Mouse (Mus musculus): ENCODE data around the gene Olfr71. TPM values are rescaled to one million over a fixed set of nuclear protein-coding genes. Genes with fewer than 3 reads are reported as not detected.

Olfr71 gene
- polyA plus RNA-seq, 1 experiment from 2014 or later = not detected

GRCm38 (mm10) chr4:43730750-43731297 lies 20.8 kb upstream of the Olfr71 start:
- Histone ChIP-seq H3K36me3 (ENCODE audit: insufficient read depth, low read length) (no peaks in the 10 kb centered on the region), H3K27ac (ENCODE audit: low read length) (no peak overlapping the region), H3K27me3 (ENCODE audit: insufficient read depth, low read length) (no peaks in the 10 kb centered on the region), H3K4me1 (ENCODE audit: insufficient read depth, low read length) (peaks cover 31% of the 10 kb centered on the region), H3K9ac (replicated peaks; ENCODE audit: low read length) (no peak overlapping the region), H3K4me3 (ENCODE audit: low read length) (no peak overlapping the region), H3K4me2 (replicated peaks; ENCODE audit: low read depth, low read length) (no peak overlapping the region), H3K9me3 (ENCODE audit: low read length) (no peaks in the 10 kb centered on the region)
- 79% methylated on average over 21 of the region's 21 CpGs for WGBS
- ATAC-seq (ENCODE audit: low FRiP score, low TSS enrichment) = no peak

DNA sequence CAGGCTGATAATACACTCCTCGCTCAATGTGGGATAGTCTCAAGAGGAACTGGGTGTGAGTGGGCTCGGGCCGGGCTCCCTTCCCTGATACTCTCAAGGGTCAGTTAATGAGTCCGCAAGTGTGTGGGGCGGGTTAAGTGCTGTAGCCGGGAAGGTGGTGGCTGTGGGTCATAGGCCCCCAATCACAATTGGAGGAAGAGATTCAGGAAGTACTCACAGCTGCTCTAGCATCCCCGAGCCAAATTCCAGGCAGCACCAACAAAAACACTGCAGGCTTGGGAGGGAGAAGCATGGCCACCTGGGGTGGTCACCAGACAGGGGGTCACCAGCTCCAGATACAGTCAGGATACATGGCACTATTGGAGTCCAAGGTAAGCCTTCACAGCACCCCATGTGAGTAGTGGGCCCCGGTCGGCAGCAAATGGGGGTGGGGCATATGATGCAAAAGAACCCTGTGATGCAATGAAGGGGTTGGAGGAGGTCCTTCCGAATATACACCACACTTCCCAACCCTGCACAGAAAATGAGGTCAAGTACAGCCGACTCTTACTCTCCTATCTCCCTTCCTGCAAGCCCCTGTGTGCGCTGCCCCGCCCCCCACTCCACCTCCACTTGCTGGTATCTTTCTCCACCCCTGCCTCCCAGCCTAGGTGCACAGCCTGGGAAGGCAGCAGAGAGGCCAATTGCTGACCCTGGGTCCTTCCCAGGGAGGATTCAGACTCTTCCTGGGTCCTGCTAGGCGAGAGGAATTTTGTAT lies 19.9 kb upstream of the Olfr71 start, which contains the start of gene Spaar:
Spaar (plus strand) TSS at position 241 of the 757 bp plus-strand sequence.
- 52% methylated on average over 14 of the region's 14 CpGs for WGBS
- H3K4me2 ChIP-seq (replicated peaks; ENCODE audit: low read depth, low read length) = no peak within 1 kb of the TSS
- H3K4me1 ChIP-seq (ENCODE audit: insufficient read depth, low read length) = peaks cover 31% of the 10 kb centered on the region

DNA sequence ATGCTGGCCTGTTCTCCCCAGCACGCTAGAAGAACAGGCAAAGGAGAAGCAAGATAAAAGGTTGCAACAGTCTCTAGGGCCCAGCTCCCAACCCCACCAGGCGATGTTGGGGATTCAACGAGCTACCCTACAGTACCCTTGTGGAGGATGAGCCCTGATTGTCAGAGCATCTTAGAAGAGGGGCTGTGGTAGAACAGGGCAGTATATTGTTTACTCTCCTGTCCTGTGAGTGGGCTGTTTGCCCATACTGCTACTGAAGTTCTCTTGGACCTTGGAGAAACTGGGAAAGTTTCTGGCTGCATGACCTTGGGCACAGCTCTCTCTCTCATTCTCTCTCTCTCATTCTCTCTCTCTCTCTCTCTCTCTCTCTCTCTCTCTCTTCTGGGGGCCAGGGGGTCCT lies 19.1 kb upstream of the Olfr71 start:
- H3K4me3 ChIP-seq (ENCODE audit: low read length) = no peak overlapping the region
- H3K9ac ChIP-seq (replicated peaks; ENCODE audit: low read length) = peak overlapping the region; percentile 7; the same call in 1 of the 2 replicates
- H3K4me2 ChIP-seq (replicated peaks; ENCODE audit: low read depth, low read length) = no peak overlapping the region
- H3K27me3 ChIP-seq (ENCODE audit: insufficient read depth, low read length) = no peaks in the 10 kb centered on the region
- 50% methylated on average over 3 of the region's 3 CpGs for WGBS
- H3K27ac ChIP-seq (ENCODE audit: low read length) = peak overlapping the region; percentile 84
- no peaks in the 10 kb centered on the region for H3K36me3 ChIP-seq (ENCODE audit: insufficient read depth, low read length)
- no peak for ATAC-seq (ENCODE audit: low FRiP score, low TSS enrichment)
- peaks cover 31% of the 10 kb centered on the region for H3K4me1 ChIP-seq (ENCODE audit: insufficient read depth, low read length)
- no peaks in the 10 kb centered on the region for H3K9me3 ChIP-seq (ENCODE audit: low read length)

More for the DNA sequence above, 19.9 kb upstream of the Olfr71 start, which contains the start of gene Spaar:
- peak within 1 kb of the TSS; percentile 7; the same call in 1 of the 2 replicates for H3K9ac ChIP-seq (replicated peaks; ENCODE audit: low read length)
- no peak within 1 kb of the TSS for H3K4me3 ChIP-seq (ENCODE audit: low read length)
- H3K9me3 ChIP-seq (ENCODE audit: low read length) = no peaks in the 10 kb centered on the region
- peak within 1 kb of the TSS; percentile 84 for H3K27ac ChIP-seq (ENCODE audit: low read length)
- H3K36me3 ChIP-seq (ENCODE audit: insufficient read depth, low read length) = no peaks in the 10 kb centered on the region
- ATAC-seq (ENCODE audit: low FRiP score, low TSS enrichment) = no peak
- no peaks in the 10 kb centered on the region for H3K27me3 ChIP-seq (ENCODE audit: insufficient read depth, low read length)

DNA sequence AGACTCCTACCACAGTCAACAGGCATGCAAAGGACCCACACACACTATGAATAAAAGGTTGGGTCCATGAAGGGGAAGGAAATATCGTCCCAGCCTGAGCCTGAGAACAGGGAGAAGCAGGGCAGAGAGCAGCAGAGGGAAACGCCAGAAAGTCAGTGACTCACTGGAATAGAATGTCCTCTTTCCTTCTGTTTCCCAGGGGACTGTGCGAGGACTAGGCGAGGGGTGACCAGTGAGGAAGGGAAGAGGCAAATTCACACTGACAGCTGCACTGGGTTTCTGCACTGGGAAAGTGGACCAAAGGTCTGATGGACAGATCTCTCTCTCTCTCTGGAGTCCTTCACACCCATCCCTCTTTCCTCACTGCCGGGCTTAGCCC lies 18.5 kb upstream of the Olfr71 start:
- Histone ChIP-seq H3K36me3 (ENCODE audit: insufficient read depth, low read length) (no peaks in the 10 kb centered on the region), H3K4me2 (replicated peaks; ENCODE audit: low read depth, low read length) (no peak overlapping the region), H3K27me3 (ENCODE audit: insufficient read depth, low read length) (no peaks in the 10 kb centered on the region), H3K9ac (replicated peaks; ENCODE audit: low read length) (no peak overlapping the region; the same call in 1 of the 2 replicates), H3K27ac (ENCODE audit: low read length) (peak overlapping the region; percentile 84), H3K4me3 (ENCODE audit: low read length) (no peak overlapping the region), H3K4me1 (ENCODE audit: insufficient read depth, low read length) (peaks cover 31% of the 10 kb centered on the region), H3K9me3 (ENCODE audit: low read length) (no peaks in the 10 kb centered on the region)
- ATAC-seq (ENCODE audit: low FRiP score, low TSS enrichment) = peak; percentile 57
- WGBS = 33% methylated on average over 5 of the region's 5 CpGs

DNA sequence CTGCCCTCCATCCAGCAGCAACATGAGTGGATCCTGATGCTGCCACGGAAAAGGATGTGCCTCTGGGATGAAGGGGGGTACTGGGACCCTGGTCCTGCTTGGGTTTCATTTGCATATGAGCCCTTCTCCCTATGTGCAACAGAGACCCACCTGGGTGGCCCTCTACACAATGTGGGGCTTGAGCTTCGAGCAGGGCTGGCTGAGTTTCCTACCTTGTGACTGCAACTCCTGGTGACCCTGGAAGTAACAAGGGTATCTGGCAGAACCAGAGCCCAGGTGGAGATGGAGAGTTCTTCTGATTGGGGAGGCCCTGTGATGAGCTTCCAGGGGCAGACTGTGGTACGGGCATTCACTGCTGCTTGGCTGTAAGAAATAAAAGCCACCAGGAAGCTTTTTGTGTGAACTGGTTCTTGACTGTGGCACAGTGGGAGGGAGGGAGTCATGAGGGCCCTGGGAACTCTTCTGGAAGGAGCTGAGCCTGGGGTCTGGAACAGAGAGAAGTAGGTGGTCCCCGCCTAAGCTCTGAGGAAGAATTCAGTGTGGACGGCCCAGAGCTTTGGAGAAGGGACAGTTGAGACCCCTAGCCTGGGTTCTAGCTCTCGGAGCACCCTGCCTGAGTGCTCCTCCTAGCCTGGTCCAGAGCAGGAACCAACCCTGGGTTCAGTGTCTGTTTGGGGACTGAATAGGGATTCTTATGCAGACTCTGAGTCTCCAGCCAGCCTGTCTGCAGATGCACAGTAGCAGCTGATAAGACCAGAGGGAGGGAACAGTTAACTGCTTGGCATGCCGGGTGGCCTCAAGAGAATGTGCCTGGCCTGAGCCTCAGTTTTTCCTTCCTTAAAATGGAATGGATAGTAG lies 17.9 kb upstream of the Olfr71 start:
- Histone ChIP-seq H3K36me3 (ENCODE audit: insufficient read depth, low read length) (no peaks in the 10 kb centered on the region), H3K4me3 (ENCODE audit: low read length) (no peak overlapping the region), H3K9me3 (ENCODE audit: low read length) (no peaks in the 10 kb centered on the region), H3K27me3 (ENCODE audit: insufficient read depth, low read length) (no peaks in the 10 kb centered on the region), H3K9ac (replicated peaks; ENCODE audit: low read length) (no peak overlapping the region; the same call in 1 of the 2 replicates), H3K4me2 (replicated peaks; ENCODE audit: low read depth, low read length) (no peak overlapping the region), H3K27ac (ENCODE audit: low read length) (peak overlapping the region; percentile 84), H3K4me1 (ENCODE audit: insufficient read depth, low read length) (peaks cover 31% of the 10 kb centered on the region)
- WGBS = 77% methylated on average over 7 of the region's 7 CpGs
- ATAC-seq (ENCODE audit: low FRiP score, low TSS enrichment) = no peak

DNA sequence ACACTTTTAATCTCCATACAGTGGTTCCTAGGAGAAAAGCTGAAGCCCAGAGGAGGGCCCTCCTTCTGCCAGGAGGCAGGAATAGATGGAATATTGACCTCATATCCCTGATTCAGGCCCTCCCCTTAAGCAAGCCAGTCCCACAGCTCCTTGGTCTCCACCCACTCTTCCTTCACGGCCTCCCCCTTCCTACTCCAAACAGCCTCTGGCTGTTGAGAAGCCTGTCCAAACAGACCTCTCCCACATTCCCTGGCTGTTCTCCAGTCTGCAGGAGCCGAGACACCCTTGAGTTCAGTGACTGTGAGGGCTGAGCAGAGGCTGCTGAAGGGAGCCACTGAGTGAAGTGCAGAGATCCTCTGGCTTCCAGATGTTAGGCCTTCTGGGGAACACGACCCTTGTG lies 16.9 kb upstream of the Olfr71 start, which contains the start of gene Hrct1:
Hrct1 (plus strand) TSS at position 194 of the 400 bp plus-strand sequence.
- Histone ChIP-seq H3K27me3 (ENCODE audit: insufficient read depth, low read length) (no peaks in the 10 kb centered on the region), H3K27ac (ENCODE audit: low read length) (peak within 1 kb of the TSS; percentile 84), H3K4me3 (ENCODE audit: low read length) (no peak within 1 kb of the TSS), H3K36me3 (ENCODE audit: insufficient read depth, low read length) (no peaks in the 10 kb centered on the region), H3K9ac (replicated peaks; ENCODE audit: low read length) (no peak within 1 kb of the TSS; the same call in 1 of the 2 replicates), H3K9me3 (ENCODE audit: low read length) (no peaks in the 10 kb centered on the region), H3K4me2 (replicated peaks; ENCODE audit: low read depth, low read length) (no peak within 1 kb of the TSS), H3K4me1 (ENCODE audit: insufficient read depth, low read length) (peaks cover 31% of the 10 kb centered on the region)
- 30% methylated on average over 3 of the region's 3 CpGs for WGBS
- peak; percentile 78 for ATAC-seq (ENCODE audit: low FRiP score, low TSS enrichment)

- peak; percentile 16; the same call in 1 of the 2 replicates for ATAC-seq (ENCODE audit: low FRiP score, low TSS enrichment)
- Histone ChIP-seq H3K9ac (replicated peaks; ENCODE audit: low read length) (no peak overlapping the region), H3K4me1 (ENCODE audit: insufficient read depth, low read length) (peaks cover 31% of the 10 kb centered on the region), H3K4me3 (ENCODE audit: low read length) (no peak overlapping the region), H3K4me2 (replicated peaks; ENCODE audit: low read depth, low read length) (no peak overlapping the region), H3K27me3 (ENCODE audit: insufficient read depth, low read length) (no peaks in the 10 kb centered on the region), H3K9me3 (ENCODE audit: low read length) (no peaks in the 10 kb centered on the region), H3K27ac (ENCODE audit: low read length) (no peak overlapping the region), H3K36me3 (ENCODE audit: insufficient read depth, low read length) (no peaks in the 10 kb centered on the region)
- 67% methylated on average over 12 of the region's 12 CpGs for WGBS
Measured at GRCm38 (mm10) chr4:43726228-43726993, 16.4 kb upstream of the Olfr71 start.

DNA sequence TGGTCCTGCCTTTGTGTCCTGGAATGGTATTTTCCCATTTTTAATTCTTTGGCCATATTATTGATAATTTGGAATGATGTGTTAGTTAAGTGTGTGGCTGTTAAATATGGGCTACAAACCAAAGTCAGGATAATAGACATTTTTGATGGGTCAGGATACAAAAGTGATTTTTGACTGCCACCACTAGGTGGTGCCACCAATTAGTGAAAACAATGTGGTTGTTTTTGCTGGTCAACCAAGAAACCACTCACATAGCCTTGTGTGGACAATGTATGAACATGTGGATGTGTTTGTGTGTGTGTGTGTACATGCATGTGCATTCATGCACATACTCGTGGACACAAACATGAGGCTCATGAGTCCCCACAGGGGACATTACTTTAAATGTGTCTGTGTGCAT lies 14.7 kb upstream of the Olfr71 start:
- Histone ChIP-seq H3K4me2 (replicated peaks; ENCODE audit: low read depth, low read length) (no peak overlapping the region), H3K9ac (replicated peaks; ENCODE audit: low read length) (no peak overlapping the region), H3K9me3 (ENCODE audit: low read length) (no peaks in the 10 kb centered on the region), H3K27ac (ENCODE audit: low read length) (no peak overlapping the region), H3K36me3 (ENCODE audit: insufficient read depth, low read length) (no peaks in the 10 kb centered on the region), H3K4me3 (ENCODE audit: low read length) (no peak overlapping the region), H3K27me3 (ENCODE audit: insufficient read depth, low read length) (no peaks in the 10 kb centered on the region), H3K4me1 (ENCODE audit: insufficient read depth, low read length) (peaks cover 22% of the 10 kb centered on the region)
- WGBS = 35% methylated on average over 1 of the region's 1 CpGs
- no peak for ATAC-seq (ENCODE audit: low FRiP score, low TSS enrichment)

GRCm38 (mm10) chr4:43722191-43722590 lies 12.1 kb upstream of the Olfr71 start:
- H3K36me3 ChIP-seq (ENCODE audit: insufficient read depth, low read length) = no peaks in the 10 kb centered on the region
- H3K9me3 ChIP-seq (ENCODE audit: low read length) = no peaks in the 10 kb centered on the region
- no peak overlapping the region for H3K4me2 ChIP-seq (replicated peaks; ENCODE audit: low read depth, low read length)
- 82% methylated on average over 4 of the region's 4 CpGs for WGBS
- H3K27ac ChIP-seq (ENCODE audit: low read length) = no peak overlapping the region
- H3K4me1 ChIP-seq (ENCODE audit: insufficient read depth, low read length) = no peaks in the 10 kb centered on the region; the same call in 1 of the 2 replicates
- H3K27me3 ChIP-seq (ENCODE audit: insufficient read depth, low read length) = no peaks in the 10 kb centered on the region
- no peak overlapping the region for H3K4me3 ChIP-seq (ENCODE audit: low read length)
- ATAC-seq (ENCODE audit: low FRiP score, low TSS enrichment) = no peak
- H3K9ac ChIP-seq (replicated peaks; ENCODE audit: low read length) = no peak overlapping the region

Measured in kidney, embryonic 16.5 days (tissue).